Mouse (Mus musculus) cerebellum, adult 11 months (tissue): ENCODE results near the gene Vax2.

ENCODE experiments used
- DNase-seq: peaks from one replicate; pipeline ENCODE4 v3.0.0; 2022

The Vax2 gene

GRCm38 (mm10) chr6:83713271-83714136, 2.4 kb downstream of the Vax2 start:
- no peak for DNase-seq

- no peak for DNase-seq
These were observed 3.4 kb downstream of the Vax2 start for GRCm38 (mm10) chr6:83714221-83715123.

- DNase-seq = no peak
These were observed 4.6 kb downstream of the Vax2 start for GRCm38 (mm10) chr6:83715461-83716196.

- DNase-seq = no peak
These were observed 6.0 kb downstream of the Vax2 start for GRCm38 (mm10) chr6:83717026-83717425.

- no peak for DNase-seq
These were observed 11.5 kb downstream of the Vax2 start for GRCm38 (mm10) chr6:83722526-83722925.

- DNase-seq = no peak
These were observed 16.1 kb downstream of the Vax2 start for GRCm38 (mm10) chr6:83727178-83727577.

GRCm38 (mm10) chr6:83728488-83728887, 17.4 kb downstream of the Vax2 start:
- no peak for DNase-seq

GRCm38 (mm10) chr6:83729350-83729970, 18.4 kb downstream of the Vax2 start:
- no peak for DNase-seq

GRCm38 (mm10) chr6:83731128-83731527, 20.1 kb downstream of the Vax2 start:
- DNase-seq = no peak

- no peak for DNase-seq
These were observed 26.2 kb downstream of the Vax2 start for GRCm38 (mm10) chr6:83737311-83737710.

GRCm38 (mm10) chr6:83738596-83738995, 27.5 kb downstream of the Vax2 start:
- DNase-seq = no peak

GRCm38 (mm10) chr6:83742761-83743160, 31.7 kb downstream of the Vax2 start, which contains the start of gene Atp6v1b1:
Atp6v1b1 (plus strand) TSS chr6:83742990.
- DNase-seq = no peak

- no peak for DNase-seq
These were observed 32.1 kb downstream of the Vax2 start for GRCm38 (mm10) chr6:83743212-83743611.

- no peak for DNase-seq
These were observed 33.1 kb downstream of the Vax2 start for GRCm38 (mm10) chr6:83744126-83744525.

- no peak for DNase-seq
These were observed 33.5 kb downstream of the Vax2 start for GRCm38 (mm10) chr6:83744557-83744956.

- DNase-seq = no peak
These were observed 34.4 kb downstream of the Vax2 start for GRCm38 (mm10) chr6:83745466-83745865.

- DNase-seq = no peak
These were observed 38.2 kb downstream of the Vax2 start for GRCm38 (mm10) chr6:83749286-83749685.

GRCm38 (mm10) chr6:83750171-83750684, 39.2 kb downstream of the Vax2 start:
- DNase-seq = peak; percentile 13

- DNase-seq = no peak
These were observed 45.0 kb downstream of the Vax2 start for GRCm38 (mm10) chr6:83756051-83756450.

GRCm38 (mm10) chr6:83762344-83762743, 51.3 kb downstream of the Vax2 start, which contains the start of gene Ankrd53:
Ankrd53 (plus strand) TSS chr6:83762644.
- no peak for DNase-seq

GRCm38 (mm10) chr6:83762880-83763431, 51.9 kb downstream of the Vax2 start:
- no peak for DNase-seq

GRCm38 (mm10) chr6:83766982-83767381, 55.9 kb downstream of the Vax2 start:
- DNase-seq = no peak
